Mouse (Mus musculus) thymus, adult 2 months (tissue): ENCODE measurements at regions not wholly inside any gene's neighbourhood (a gene's known extent, or its start where the extent isn't known, plus 50 kb on each side); places are given as distances from the start of the nearest gene placed in this dataset.

Experiments used
- DNase-seq: peaks from one replicate; pipeline ENCODE4 v3.0.0; 2021
- H3K27ac ChIP-seq: fragments of 200-500 bp; 2 replicates; pipeline ENCODE4 v1.5.1; 2012; ENCODE audit warnings: low read length, control low read depth; ENCODE audit not compliant: control insufficient read depth, insufficient read depth
- H3K27me3 ChIP-seq: fragments of 200-500 bp; 2 replicates; pipeline ENCODE4 v1.6.1; 2012; ENCODE audit warnings: mild to moderate bottlenecking, low read length, moderate library complexity, mixed read lengths; ENCODE audit not compliant: control insufficient read depth, insufficient read depth
- H3K36me3 ChIP-seq: fragments of 200-500 bp; 2 replicates; pipeline ENCODE4 v1.6.1; 2012; ENCODE audit warnings: mild to moderate bottlenecking, low read length, moderate library complexity; ENCODE audit not compliant: control insufficient read depth, insufficient read depth
- H3K4me1 ChIP-seq: fragments of 200-500 bp; replicated peaks from 2 replicates; pipeline ENCODE4 v1.6.1; 2012; ENCODE audit warnings: low read length; ENCODE audit not compliant: control insufficient read depth, insufficient read depth
- H3K4me3 ChIP-seq: fragments of 200-500 bp; 2 replicates; pipeline ENCODE4 v1.5.1; 2012; ENCODE audit warnings: mild to moderate bottlenecking, low read length, control low read depth, moderate library complexity; ENCODE audit not compliant: control insufficient read depth, insufficient read depth
- CTCF ChIP-seq: fragments of 200-500 bp; IDR thresholded peaks from 2 replicates; pipeline ENCODE4 v1.5.1; 2012; ENCODE audit warnings: mild to moderate bottlenecking, control low read depth, low read length, moderate library complexity, borderline replicate concordance; ENCODE audit not compliant: control insufficient read depth, poor library complexity, insufficient read depth; ENCODE audit errors: extremely low read depth
- POLR2A ChIP-seq: fragments of 200-500 bp; IDR thresholded peaks from 2 replicates; pipeline ENCODE4 v1.6.1; 2012; ENCODE audit warnings: mild to moderate bottlenecking, low read length, control low read depth, moderate library complexity; ENCODE audit not compliant: control insufficient read depth, poor library complexity, insufficient read depth; ENCODE audit errors: extremely low read depth
- WGBS: fragments of 180-500 bp; shearing (Covaris S2); methylation state at CpG from one replicate; pipeline ENCODE4 v1.1.7; 2018; 5-methylcytosine and 5-hydroxymethylcytosine counted together

DNA sequence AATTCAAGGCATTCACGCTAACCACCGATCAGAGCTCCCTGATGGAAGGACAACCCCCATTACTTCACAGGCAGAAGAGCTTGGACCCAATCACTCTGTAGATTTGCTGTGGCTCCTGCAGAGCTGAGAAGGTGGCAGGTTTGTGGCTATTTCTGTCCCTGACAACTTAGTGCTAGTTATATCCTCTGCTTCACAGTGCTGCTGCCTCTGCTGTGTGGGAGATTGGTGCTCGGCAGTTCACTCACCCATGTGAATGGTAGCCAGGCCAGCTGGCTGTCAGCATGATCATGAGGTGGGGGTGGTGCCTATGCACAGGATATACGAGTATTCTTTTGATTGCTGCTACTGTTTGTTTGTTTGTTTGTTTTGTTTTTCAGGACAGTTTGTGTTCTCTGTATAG lies 113.9 kb downstream of the Gm10131 start:
- Histone ChIP-seq H3K27ac (no peak overlapping the region), H3K4me3 (no peak overlapping the region), H3K4me1 (no peaks in the 10 kb centered on the region), H3K36me3 (no peaks in the 10 kb centered on the region), H3K27me3 (no peaks in the 10 kb centered on the region)
- 87% methylated on average over 4 of the region's 4 CpGs for WGBS
- no peak for DNase-seq
- TF ChIP-seq POLR2A (no peak), CTCF (no peak)

DNA sequence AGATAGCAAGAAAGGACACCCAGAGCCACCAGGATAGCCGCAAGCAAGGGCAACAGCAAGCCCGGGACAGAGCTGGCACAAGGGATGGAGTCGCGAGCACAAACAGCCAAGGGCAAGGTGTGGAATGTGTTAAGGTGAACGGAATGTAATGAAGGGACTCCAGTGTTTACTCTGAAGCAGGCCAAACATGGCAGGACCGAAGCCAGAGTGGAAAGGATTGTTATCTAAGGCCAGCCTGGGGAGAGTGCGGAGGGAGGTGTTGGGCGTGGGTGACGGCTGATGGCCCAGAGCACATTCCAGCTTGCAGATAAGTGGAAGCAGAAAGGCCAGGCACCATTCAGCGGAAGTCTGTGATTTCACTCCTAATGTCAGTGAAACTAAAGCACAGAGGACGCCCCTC lies 118.6 kb downstream of the Gm10131 start:
- Histone ChIP-seq H3K27ac (no peak overlapping the region), H3K4me3 (no peak overlapping the region), H3K36me3 (no peaks in the 10 kb centered on the region), H3K27me3 (no peaks in the 10 kb centered on the region), H3K4me1 (no peaks in the 10 kb centered on the region)
- TF ChIP-seq POLR2A (no peak), CTCF (no peak)
- DNase-seq, result no peak
- WGBS, result 96% methylated on average over 11 of the region's 11 CpGs

DNA sequence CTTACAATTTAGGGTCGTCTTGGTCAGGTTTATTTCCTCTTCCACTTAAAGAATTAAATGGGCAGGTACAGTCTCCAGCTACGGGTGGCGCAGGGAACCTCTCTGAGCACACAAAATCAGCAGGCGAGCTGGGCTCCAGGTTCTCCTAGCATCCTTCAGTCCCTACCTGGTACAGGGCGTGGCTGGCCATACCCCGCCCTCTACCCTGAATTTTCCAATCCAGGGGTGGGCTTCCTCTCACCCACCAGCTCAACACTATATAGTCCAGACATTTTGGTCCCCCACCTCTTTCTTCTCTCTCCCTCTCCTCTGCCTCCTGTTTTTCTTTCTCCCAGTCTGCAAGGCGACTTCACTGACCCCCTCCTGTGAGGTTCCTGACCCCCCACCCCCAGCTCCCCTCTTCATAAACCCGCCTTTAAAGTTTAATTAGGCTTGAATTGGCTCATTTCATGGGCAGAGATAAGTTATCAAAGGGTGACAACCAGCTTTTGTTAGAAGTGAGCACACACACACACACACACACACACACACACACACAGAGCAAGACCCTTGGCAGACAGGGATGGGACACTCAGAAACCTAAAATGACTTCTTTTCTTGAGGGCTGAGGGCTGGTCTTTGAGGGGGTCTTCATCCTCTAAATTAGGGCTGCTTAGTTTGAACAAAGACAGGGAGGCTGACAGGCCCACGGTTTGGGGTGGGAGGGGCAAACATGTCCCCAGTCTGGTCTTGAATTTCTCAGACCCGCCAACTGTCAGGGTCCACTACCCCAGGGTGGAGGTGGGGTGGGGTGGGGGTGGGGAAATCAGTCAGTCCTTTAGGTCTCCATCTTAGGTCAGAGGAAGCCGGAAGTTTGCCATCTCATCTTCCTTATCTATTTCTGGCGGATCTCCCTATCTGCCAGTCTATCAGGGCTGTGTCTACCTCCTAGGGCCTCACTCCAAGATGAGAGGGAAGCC lies 119.3 kb downstream of the Gm10131 start:
- no peak overlapping the region for H3K27ac ChIP-seq
- no peak for TF ChIP-seq CTCF
- TF ChIP-seq POLR2A, result no peak
- no peak for DNase-seq
- WGBS, result 85% methylated on average over 12 of the region's 12 CpGs
- no peaks in the 10 kb centered on the region for H3K4me1 ChIP-seq
- H3K27me3 ChIP-seq, result no peaks in the 10 kb centered on the region
- H3K36me3 ChIP-seq, result no peaks in the 10 kb centered on the region
- H3K4me3 ChIP-seq, result no peak overlapping the region

- Histone ChIP-seq H3K27ac (no peak overlapping the region), H3K4me1 (no peaks in the 10 kb centered on the region), H3K36me3 (no peaks in the 10 kb centered on the region), H3K4me3 (no peak overlapping the region), H3K27me3 (no peaks in the 10 kb centered on the region)
- 88% methylated on average over 17 of the region's 17 CpGs for WGBS
- no peak for DNase-seq
- TF ChIP-seq CTCF (no peak), POLR2A (no peak)
These were observed 120.2 kb downstream of the Gm10131 start for GRCm38 (mm10) chr8:33991165-33991916.

DNA sequence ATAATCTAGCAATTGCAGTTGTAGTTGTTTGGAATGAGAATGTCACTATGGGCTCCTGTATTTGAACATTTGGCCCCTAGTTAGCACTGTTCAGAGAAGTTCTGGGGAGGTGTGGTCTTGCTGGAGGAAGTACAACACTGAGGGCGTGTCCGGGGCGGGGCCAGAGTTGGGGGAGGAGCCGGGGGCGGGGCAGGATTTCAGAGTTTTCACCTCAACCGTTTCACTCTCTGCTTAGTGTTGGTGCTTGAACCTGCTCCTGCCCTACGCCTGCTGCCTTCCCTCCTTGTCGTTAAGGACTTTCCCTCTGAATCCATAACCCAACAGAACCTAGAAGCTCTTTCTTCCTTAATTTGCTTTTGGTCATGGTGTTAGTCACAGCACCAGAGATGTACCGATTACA lies 121.5 kb downstream of the Gm10131 start:
- no peak overlapping the region for H3K27ac ChIP-seq
- no peaks in the 10 kb centered on the region for H3K36me3 ChIP-seq
- TF ChIP-seq POLR2A (no peak), CTCF (no peak)
- no peak overlapping the region for H3K4me3 ChIP-seq
- no peak for DNase-seq
- H3K4me1 ChIP-seq, result no peaks in the 10 kb centered on the region
- no peaks in the 10 kb centered on the region for H3K27me3 ChIP-seq
- WGBS, result 80% methylated on average over 9 of the region's 9 CpGs

- TF ChIP-seq CTCF (no peak), POLR2A (no peak)
- Histone ChIP-seq H3K27ac (no peak overlapping the region), H3K36me3 (no peaks in the 10 kb centered on the region), H3K4me3 (no peak overlapping the region), H3K27me3 (no peaks in the 10 kb centered on the region), H3K4me1 (no peaks in the 10 kb centered on the region)
- WGBS, result 94% methylated on average over 10 of the region's 10 CpGs
- no peak for DNase-seq
These were observed 123.8 kb downstream of the Gm10131 start for GRCm38 (mm10) chr8:33987755-33988104.
